Mouse (Mus musculus): Measurements from ENCODE around the gene Pip5k1b.

Pip5k1b gene

DNA sequence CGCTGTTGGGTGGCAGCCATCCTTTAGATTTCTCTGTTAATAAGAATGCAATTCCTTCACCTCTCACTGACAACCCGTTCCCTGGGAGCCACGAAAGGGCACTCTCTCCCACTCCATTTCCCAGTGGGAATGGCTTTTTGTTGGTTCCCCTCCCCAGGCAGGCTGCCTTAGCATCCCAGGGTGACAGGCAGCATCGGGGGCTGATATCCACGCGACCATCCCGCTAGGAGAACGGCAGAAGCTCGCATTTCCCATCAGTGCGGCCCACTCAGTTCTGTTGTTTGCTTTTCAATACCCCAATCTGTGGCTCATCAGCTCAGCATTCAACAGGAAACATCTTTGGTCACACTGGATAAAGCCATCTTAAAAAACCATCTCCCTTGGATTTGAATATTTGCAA, 253.5 kb downstream of the Pip5k1b start:
- in situ Hi-C loops (cut with MboI; ENCODE audit: low pct_unique_long_range_greater_than_20kb in 1 of 2, low sequenced_read_pairs in 2 of 2, unreplicated experiment in 1 of 2): loop anchor here (5.0 to 25.0 kb wide), 2 partner anchors 560 to 570 kb away; partner anchors contain the start of gene Pgm5 (in 1 of the 2)

DNA sequence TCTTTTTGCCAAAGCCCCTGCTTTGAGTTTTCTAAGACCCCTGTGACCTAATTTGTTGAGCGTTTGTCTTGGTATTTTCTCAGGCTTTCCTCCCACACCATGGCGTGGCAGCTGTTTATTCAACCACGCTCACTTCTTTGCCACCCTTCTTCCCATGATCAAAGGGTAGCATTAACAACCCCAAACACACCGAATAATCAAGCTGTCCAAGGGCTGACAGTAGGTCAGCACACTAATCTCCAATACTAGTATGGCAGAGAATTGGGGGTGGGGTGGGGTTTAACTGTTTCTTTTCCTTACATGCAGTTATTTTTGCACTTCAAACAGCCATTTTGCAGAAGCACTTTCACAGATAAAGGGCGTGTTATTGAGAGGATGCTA, 253.9 kb downstream of the Pip5k1b start:
- in situ Hi-C loops (cut with MboI; ENCODE audit: low pct_unique_long_range_greater_than_20kb in 1 of 2, low sequenced_read_pairs in 2 of 2, unreplicated experiment in 1 of 2): loop anchor here (5.0 to 25.0 kb wide), 2 partner anchors 561 to 571 kb away; partner anchors contain the start of gene Pgm5 (in 1 of the 2)

DNA sequence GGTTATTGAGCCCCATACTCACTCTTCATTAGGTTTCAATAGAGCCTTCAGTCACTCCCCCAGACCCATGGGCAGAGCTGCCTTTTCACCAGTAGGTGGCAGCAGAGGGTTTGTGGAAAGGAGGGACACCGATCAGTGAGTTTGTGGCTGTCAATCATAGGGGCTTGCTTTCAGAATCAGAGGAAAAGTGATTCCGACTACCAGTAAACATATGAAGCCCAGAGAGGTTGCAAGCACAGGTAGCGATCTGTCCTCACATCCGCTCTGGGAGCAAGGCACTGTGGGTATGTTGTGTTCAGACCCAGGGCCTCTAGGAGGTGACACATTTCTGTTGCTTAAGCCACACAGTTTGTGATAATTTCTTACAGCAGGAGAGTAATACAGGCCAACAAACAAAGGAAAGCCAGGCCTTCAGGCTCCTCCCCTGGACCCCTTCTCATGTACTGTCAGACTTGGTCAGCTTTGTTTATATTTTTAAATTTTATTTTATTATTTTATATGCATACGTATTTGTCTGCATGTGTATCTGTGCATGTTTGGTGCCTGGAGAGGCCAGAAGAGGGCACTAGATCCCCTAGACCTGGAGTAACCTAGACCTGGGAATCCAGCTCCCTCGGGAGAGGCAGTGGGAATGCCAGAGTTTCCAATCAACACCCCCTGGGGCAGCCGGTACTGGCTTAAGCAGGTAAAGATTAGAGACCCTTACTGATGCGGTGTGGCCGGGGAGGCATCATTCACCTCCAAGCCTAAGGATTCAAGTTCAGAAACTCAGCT, 254.5 kb downstream of the Pip5k1b start:
- in situ Hi-C loops (cut with MboI; ENCODE audit: low pct_unique_long_range_greater_than_20kb in 1 of 2, low sequenced_read_pairs in 2 of 2, unreplicated experiment in 1 of 2): loop anchor here (5.0 to 25.0 kb wide), 2 partner anchors 561 to 571 kb away; partner anchors contain the start of gene Pgm5 (in 1 of the 2)

DNA sequence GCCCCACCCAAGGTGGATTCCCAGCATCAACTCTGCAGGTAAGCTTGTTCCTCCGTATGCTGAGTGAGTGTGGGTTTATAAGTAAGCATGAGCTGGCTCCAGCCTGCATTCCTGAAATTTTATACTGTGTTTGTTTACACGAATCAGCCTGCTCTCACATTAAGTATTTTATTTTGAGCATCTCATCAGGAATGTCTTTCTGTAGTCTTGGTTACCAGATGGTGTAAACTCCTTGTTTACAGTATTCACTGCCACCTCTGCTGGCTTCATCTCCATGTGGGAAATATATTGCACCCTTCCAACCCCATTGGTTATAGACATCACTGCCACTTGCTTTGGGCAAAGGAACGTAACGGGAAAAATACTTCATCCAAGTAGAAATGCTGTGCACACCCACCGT, 262.1 kb downstream of the Pip5k1b start:
- in situ Hi-C loops (cut with MboI; ENCODE audit: low pct_unique_long_range_greater_than_20kb in 1 of 2, low sequenced_read_pairs in 2 of 2, unreplicated experiment in 1 of 2): loop anchor here in 1 of 2 experiments (25.0 kb wide), 1 partner anchor 319 kb away; no protein-coding TSS in a partner anchor

DNA sequence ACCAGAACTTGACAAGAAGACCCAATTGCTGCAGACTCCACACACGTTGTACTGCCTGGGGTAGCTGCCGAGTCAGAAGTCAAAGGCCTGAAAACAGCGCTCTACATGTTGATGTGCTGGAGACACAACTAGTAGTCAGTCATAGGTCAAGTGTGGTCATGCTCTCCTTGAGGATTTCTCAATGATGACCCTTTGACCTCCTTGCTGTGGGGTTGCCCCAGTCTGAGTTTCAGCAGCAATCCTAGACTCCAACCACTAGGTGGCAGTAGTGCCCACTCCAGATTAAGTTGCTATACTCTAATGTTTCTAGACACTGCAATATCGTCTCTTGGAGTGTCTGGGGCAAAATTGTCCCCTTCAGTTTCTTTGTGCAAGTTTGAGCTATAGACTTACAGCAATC, 271.5 kb downstream of the Pip5k1b start:
- in situ Hi-C loops (cut with MboI; ENCODE audit: low pct_unique_long_range_greater_than_20kb in 1 of 2, low sequenced_read_pairs in 2 of 2, unreplicated experiment in 1 of 2): loop anchor here in 1 of 2 experiments (25.0 kb wide), 1 partner anchor 328 kb away; no protein-coding TSS in a partner anchor

DNA sequence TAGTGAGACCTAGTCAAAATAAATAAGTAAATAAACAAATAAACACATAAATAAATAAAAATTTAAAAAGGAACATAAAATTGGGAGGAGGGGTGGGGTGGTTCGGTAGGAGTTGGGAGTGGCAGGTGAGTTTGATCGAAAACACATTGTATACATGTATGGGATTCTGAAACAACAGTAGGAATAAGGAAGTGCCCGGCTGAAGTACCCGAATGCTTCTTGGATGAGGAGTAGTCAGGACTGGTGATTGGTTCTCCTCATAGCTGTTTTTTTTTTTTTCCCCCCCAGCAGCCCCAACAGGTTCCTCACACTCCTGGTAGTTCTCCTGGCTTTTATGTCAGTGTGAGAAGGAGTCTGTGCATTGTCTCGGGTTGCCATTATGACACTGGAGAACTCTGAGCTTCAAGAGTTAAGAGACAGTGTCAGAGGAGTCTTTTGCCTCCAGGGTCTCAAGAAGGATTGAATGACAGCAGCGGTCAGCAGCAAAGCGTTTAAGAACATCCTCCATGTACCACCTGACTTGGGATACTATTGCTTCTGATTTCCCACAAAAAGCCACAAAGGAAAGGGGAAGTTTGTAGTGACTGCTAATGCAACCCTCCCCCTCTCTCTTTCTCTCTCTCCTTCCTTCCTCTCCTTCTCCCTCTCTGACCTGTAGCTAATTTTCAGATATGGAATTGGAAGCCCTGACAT, 274.2 kb downstream of the Pip5k1b start:
- in situ Hi-C loops (cut with MboI; ENCODE audit: low pct_unique_long_range_greater_than_20kb in 1 of 2, low sequenced_read_pairs in 2 of 2, unreplicated experiment in 1 of 2): loop anchor here in 1 of 2 experiments (25.0 kb wide), 1 partner anchor 331 kb away; no protein-coding TSS in a partner anchor

DNA sequence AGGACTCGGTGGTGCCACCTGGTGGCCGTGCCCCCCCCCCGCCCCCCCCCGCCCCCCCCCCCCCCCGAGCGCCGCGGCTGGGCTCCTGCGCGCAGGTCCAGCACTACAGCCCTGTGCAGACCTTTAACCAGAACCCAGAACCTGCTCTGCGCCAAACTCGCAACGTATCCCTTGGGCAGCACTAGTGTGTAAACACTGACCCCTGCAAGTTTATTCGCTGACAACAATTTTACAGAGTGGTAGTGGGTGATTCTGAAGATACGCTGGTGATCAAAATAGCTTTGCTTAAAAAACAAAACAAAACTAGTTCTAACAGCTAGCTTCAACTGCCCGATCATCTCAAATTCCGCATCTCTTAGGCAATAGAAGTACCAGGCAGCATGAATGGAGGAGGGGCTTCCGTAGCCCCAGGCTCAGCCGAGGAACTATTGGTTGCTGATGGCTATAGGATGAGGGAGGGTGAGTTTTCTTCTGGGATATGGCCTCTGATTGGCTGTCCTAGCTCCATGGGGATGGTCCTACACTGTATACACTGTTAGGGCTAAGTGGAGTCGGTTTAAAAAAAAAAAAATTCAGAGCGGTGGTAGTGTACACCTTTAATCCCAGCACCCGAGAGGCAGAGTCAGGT, 275.0 kb downstream of the Pip5k1b start, which contains the start of gene Fxn:
Gene Fxn, minus strand, starts transcription at position 5 of the 628 bp plus-strand sequence.
- in situ Hi-C loops (cut with MboI; ENCODE audit: low pct_unique_long_range_greater_than_20kb in 1 of 2, low sequenced_read_pairs in 2 of 2, unreplicated experiment in 1 of 2): loop anchor here in 1 of 2 experiments (25.0 kb wide), 1 partner anchor 332 kb away; no protein-coding TSS in a partner anchor

DNA sequence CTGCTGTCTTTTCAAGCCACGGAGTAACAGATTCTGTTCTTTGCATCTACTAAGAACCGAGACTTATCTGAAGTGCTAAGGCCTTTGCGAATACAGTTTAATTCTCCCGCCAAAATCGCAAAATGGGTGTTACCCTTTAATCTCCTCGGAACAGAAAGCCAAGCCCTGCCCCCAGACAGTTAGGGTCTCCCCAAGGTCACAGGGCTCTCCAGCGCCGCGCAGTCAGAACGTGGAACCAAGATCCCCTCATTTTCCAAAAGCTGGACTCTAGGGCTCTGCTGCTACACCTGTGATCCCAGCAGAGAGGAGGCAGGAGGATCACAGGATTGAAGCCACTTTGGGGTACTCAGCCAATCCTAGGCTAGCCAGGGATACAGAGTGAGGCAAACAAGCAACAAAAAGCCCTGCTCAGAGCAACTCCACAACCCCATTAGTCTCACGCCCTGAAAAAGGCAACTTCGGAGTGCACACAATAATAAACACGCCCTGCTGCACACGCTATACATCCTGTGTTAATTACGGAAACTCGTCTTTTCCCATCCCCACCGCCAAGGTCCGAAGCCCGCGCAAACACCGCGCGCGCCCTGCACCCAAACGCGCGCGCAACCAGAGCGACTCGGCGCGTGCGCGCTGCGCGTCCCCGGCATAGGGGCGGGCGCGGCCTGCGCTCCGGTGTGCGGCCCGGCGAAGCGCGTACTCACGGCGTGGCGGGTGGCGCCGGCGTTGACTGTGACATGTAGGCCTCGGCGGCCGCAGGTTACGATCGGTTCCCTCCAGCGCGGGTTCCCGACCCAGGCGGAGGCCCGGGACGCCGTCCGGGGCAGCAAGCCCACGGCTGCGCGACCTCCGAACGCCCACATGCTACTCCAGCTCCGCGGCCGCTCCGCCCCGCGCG, 275.7 kb downstream of the Pip5k1b start:
- in situ Hi-C loops (cut with MboI; ENCODE audit: low pct_unique_long_range_greater_than_20kb in 1 of 2, low sequenced_read_pairs in 2 of 2, unreplicated experiment in 1 of 2): loop anchor here in 1 of 2 experiments (25.0 kb wide), 1 partner anchor 332 kb away; no protein-coding TSS in a partner anchor

DNA sequence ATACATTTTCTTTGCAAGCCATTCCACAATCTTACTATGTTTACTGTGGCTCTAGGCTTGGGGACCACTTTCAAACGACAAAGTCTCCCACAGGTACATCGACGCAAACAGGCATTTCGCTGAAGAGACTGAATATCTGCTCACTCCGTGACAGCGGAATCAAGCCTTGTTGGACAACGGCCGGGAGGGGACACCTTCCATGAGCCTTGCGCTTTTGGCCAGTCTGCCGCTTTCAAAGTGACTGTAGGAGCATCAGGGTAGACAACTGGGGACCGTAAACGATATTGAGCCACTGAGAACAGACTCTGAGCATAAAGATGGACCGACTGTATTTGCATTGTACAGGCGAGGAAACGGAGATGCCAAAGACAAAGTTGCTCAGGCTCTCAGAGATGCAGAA, 276.8 kb downstream of the Pip5k1b start:
- in situ Hi-C loops (cut with MboI; ENCODE audit: low pct_unique_long_range_greater_than_20kb in 1 of 2, low sequenced_read_pairs in 2 of 2, unreplicated experiment in 1 of 2): loop anchor here in 1 of 2 experiments (25.0 kb wide), 1 partner anchor 333 kb away; no protein-coding TSS in a partner anchor

DNA sequence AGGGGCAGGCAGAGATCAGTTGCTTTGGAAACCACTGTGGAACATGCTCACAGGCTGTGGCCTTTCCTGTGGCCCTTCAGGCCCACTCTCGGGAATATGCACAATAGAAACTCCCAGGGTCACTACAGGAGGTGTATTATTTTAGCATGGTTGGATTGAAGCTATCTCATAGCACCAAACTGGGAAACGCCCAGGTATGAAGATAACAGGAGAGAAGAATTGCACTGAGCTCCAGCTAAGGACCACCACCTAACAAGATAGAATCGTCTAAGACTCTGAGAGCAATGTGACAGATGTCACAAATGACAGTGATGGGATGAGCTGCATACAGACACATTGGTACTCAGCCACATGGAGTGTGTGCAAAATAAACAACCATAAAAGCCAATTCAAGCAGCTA, 281.4 kb downstream of the Pip5k1b start:
- in situ Hi-C loops (cut with MboI; ENCODE audit: low pct_unique_long_range_greater_than_20kb in 1 of 2, low sequenced_read_pairs in 2 of 2, unreplicated experiment in 1 of 2): loop anchor here in 1 of 2 experiments (25.0 kb wide), 1 partner anchor 412 kb away; no protein-coding TSS in a partner anchor

DNA sequence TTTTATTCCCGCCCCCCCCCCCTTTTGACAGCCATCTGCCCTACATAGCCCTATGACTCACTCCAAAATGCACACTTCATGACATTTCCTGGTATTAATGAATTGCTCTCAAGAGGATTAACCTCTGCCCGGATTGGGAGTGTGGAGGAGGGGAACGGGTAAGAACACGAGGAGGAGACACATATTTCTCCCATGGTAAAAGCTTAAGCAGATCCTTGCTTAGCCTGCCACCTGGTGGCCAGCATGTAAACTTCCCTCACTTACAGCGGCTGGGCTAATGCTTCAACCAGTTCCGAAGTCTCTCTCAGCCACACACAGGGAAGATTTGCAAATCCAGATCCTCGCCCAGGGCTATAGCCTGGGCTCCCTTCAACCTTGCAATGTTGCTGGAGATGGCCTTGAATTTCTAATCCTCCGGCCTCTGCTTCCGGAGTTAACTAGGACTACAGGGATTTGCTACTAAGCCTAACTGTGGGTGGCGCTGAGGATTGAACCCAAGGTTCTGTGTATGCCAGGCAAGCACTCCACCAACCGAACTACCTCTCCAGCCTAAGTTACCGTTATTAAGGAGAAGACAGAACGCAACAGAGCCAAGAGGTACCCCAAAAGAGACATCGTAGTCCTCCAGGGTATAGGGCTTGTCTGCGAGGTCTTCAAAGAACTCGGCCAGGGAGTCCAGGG, 283.8 kb downstream of the Pip5k1b start:
- in situ Hi-C loops (cut with MboI; ENCODE audit: low pct_unique_long_range_greater_than_20kb in 1 of 2, low sequenced_read_pairs in 2 of 2, unreplicated experiment in 1 of 2): loop anchor here in 1 of 2 experiments (25.0 kb wide), 1 partner anchor 410 kb away; no protein-coding TSS in a partner anchor

DNA sequence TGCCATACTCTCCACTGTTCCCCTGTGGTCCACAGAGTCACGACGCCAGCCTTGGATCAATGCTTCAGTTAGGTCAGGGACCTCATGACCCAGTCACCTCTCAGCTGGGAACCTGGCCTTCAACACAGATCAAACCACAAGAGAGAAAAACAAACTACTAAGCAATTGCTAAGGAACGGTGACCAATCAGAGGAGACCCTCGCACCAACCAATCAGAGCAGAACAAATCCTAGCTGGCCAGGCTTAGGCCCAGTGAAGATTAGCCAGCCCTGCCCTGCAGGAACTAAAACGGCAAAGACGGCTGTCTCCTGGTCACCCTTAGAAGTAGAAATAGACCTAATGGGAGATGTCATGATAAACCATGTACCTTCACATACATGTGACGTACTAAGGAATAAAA, 284.3 kb downstream of the Pip5k1b start:
- in situ Hi-C loops (cut with MboI; ENCODE audit: low pct_unique_long_range_greater_than_20kb in 1 of 2, low sequenced_read_pairs in 2 of 2, unreplicated experiment in 1 of 2): loop anchor here in 1 of 2 experiments (25.0 kb wide), 1 partner anchor 409 kb away; no protein-coding TSS in a partner anchor

DNA sequence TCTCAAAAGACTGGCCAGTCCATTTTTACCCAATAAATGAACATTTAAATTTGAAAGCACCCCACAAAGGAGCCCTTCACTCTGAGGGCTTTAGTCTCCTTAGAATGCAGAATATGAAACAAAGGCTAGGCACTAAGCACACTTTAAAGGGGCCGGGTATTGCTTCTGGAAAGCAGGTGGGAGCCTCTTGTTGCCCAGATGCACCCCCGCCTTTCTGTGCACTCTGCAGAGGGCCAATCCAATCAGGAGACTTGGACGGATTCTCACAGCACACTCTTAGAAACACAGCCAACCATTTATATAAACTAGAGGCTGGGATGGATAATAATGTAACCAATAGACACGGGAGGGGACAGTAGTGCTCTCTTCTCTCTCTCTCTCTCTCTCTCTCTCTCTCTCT, 287.1 kb downstream of the Pip5k1b start:
- in situ Hi-C loops (cut with MboI; ENCODE audit: low pct_unique_long_range_greater_than_20kb in 1 of 2, low sequenced_read_pairs in 2 of 2, unreplicated experiment in 1 of 2): loop anchor here in 1 of 2 experiments (25.0 kb wide), 1 partner anchor 406 kb away; no protein-coding TSS in a partner anchor

DNA sequence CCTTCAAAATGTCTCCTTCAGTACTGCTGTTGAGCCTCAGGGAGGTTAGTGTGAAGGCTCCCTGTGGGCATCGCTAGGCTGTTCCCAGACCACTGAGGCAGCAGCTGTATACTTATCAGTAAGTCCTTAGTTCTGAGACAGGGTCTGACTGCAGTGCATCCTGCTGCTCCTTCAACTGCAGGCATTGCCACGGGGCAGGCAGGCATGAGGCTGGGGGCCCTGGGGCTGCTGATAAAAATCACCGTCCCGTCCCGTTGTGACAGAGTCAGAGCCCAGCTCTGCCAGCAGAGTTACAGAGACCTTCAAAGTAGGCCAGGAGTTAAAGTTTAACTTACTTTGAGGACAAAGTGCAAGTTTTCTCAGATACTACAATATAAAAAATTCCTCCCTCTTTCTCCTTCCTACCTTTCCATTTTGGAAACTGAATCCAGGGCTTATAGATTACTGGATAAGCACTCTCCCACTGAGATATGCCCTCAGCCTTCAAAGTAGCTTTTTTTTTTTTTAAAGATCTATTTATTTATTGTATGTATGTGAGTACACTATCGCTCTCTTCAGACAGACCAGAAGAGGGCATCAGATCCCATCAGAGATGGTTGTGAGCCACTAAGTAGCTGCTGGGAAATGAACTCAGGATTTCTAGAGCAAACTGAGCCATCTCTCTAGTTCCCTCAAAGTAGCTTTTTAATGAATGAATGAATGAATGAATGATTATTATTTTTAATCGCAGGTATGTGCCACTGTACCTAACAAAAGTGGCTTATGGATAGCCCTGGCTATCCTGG, 289.4 kb downstream of the Pip5k1b start:
- in situ Hi-C loops (cut with MboI; ENCODE audit: low pct_unique_long_range_greater_than_20kb in 1 of 2, low sequenced_read_pairs in 2 of 2, unreplicated experiment in 1 of 2): loop anchor here in 1 of 2 experiments (25.0 kb wide), 1 partner anchor 404 kb away; no protein-coding TSS in a partner anchor

DNA sequence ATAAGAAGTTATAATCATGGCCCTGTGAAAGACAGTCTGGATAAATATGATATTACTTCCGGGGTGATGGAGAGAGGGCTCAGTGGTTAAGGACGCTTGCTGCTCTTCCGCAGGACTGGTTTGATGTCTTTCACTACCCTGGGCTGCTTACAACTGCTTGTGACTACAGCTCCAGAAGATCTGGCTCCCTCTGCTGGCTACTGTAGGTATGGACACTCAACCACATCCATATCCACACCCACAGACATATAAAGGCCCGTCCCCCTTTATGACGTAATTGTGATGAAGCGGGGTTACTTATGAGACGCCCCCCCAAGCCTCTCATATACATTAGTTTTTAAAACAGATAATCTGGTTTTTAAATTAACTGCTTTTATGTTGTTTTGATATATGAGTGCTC, 290.7 kb downstream of the Pip5k1b start:
- in situ Hi-C loops (cut with MboI; ENCODE audit: low pct_unique_long_range_greater_than_20kb in 1 of 2, low sequenced_read_pairs in 2 of 2, unreplicated experiment in 1 of 2): loop anchor here in 1 of 2 experiments (25.0 kb wide), 1 partner anchor 403 kb away; no protein-coding TSS in a partner anchor

DNA sequence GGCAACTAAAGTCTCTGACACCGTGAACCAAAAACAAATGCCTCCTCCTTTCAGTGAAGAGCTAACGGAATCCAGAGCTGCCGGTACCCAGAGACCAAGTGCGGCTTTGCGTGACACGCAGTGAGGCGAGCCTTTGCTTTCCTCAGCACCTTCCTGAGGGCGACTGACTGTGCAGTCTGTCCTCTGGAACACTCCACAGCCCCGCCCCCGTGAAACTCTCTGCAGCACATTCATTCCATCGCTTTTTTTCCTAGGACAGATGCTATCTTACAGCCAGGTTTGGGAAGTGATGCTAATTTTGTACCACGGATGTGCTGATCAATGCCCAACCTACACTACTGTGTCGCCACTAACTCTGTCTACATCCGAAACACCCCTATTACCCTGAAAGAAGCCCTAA, 292.9 kb downstream of the Pip5k1b start:
- in situ Hi-C loops (cut with MboI; ENCODE audit: low pct_unique_long_range_greater_than_20kb in 1 of 2, low sequenced_read_pairs in 2 of 2, unreplicated experiment in 1 of 2): loop anchor here in 1 of 2 experiments (25.0 kb wide), 1 partner anchor 400 kb away; no protein-coding TSS in a partner anchor
